Mouse (Mus musculus) heart, postnatal 25 days (tissue): ENCODE data around the gene Dctn1. TPM values are rescaled to one million over a fixed set of nuclear protein-coding genes. Genes with fewer than 3 reads are reported as not detected.

Source experiments
- DNase-seq: peaks from one replicate; pipeline ENCODE4 v3.0.0; 2022; ENCODE audit warnings: low spot score
- intact Hi-C: fragments of 180-260 bp; cut with DNase I; formaldehyde crosslinking; loops from one replicate; pipeline ENCODE4 v1.15.1; 2025
- total RNA-seq, 2 experiments: library from RNA; stranded (reverse); gene quantifications; 2 replicates each; pipeline ENCODE4 v1.2.3; 2021

The Dctn1 gene
- total RNA-seq: 100 to 1,000 TPM; 134 to 136 TPM

GRCm38 (mm10) chr6:83165607-83166242 is at the start of gene Dctn1:
Dctn1 (plus strand) TSS chr6:83165920.
- intact Hi-C loops: no loop called here
- peak; percentile 88 for DNase-seq

- DNase-seq: no peak
- intact Hi-C loops: no loop called here
Measured at GRCm38 (mm10) chr6:83116373-83117164, 49.2 kb upstream of the Dctn1 start.

GRCm38 (mm10) chr6:83117165-83117438 is 48.6 kb upstream of the Dctn1 start:
- intact Hi-C loops: no loop called here

GRCm38 (mm10) chr6:83117616-83118015 is 48.1 kb upstream of the Dctn1 start:
- intact Hi-C loops: no loop called here
- DNase-seq: no peak

More at GRCm38 (mm10) chr6:83117165-83117438, 48.6 kb upstream of the Dctn1 start:
- DNase-seq: no peak

GRCm38 (mm10) chr6:83118369-83118768 is 47.4 kb upstream of the Dctn1 start:
- intact Hi-C loops: no loop called here
- no peak for DNase-seq

- DNase-seq: no peak
- intact Hi-C loops: no loop called here
Measured at GRCm38 (mm10) chr6:83118825-83119733, 46.6 kb upstream of the Dctn1 start.

- intact Hi-C loops: no loop called here
- no peak for DNase-seq
Measured at GRCm38 (mm10) chr6:83119734-83120051, 46.0 kb upstream of the Dctn1 start.

GRCm38 (mm10) chr6:83120930-83121862 is 44.5 kb upstream of the Dctn1 start, which contains the start of gene Wbp1:
Wbp1 (minus strand) TSS chr6:83121559.
- DNase-seq: peak; percentile 97
- intact Hi-C loops: no loop called here

GRCm38 (mm10) chr6:83121863-83122710 is 43.6 kb upstream of the Dctn1 start:
- intact Hi-C loops: no loop called here
- DNase-seq: no peak

GRCm38 (mm10) chr6:83122961-83123360 is 42.8 kb upstream of the Dctn1 start:
- no peak for DNase-seq
- intact Hi-C loops: no loop called here

GRCm38 (mm10) chr6:83124851-83125312 is 40.8 kb upstream of the Dctn1 start:
- peak; percentile 85 for DNase-seq
- intact Hi-C loops: no loop called here

- intact Hi-C loops: no loop called here
- DNase-seq: no peak
Measured at GRCm38 (mm10) chr6:83125331-83125730, 40.4 kb upstream of the Dctn1 start, which contains the start of gene Ino80b. Ino80b (minus strand) TSS chr6:83125431.

GRCm38 (mm10) chr6:83127419-83127818 is 38.3 kb upstream of the Dctn1 start:
- intact Hi-C loops: no loop called here
- no peak for DNase-seq

GRCm38 (mm10) chr6:83131469-83132034 is 34.2 kb upstream of the Dctn1 start:
- DNase-seq: no peak
- intact Hi-C loops: no loop called here

- no peak for DNase-seq
- intact Hi-C loops: no loop called here
Measured at GRCm38 (mm10) chr6:83132176-83132919, 33.4 kb upstream of the Dctn1 start.

- intact Hi-C loops: no loop called here
- DNase-seq: no peak
Measured at GRCm38 (mm10) chr6:83134226-83134625, 31.5 kb upstream of the Dctn1 start.

GRCm38 (mm10) chr6:83134951-83135513 is 30.7 kb upstream of the Dctn1 start, which contains the start of gene Rtkn:
Rtkn (plus strand) TSS chr6:83135463.
- intact Hi-C loops: no loop called here
- DNase-seq: no peak
